Mouse (Mus musculus) forebrain, embryonic 14.5 days (tissue): ENCODE data around the gene Appl2. TPM values are rescaled to one million over a fixed set of nuclear protein-coding genes. Genes with fewer than 3 reads are reported as not detected.

Experiments
- ATAC-seq: fragments of 200-750 bp; cut with Nextera tagmentation; 2 replicates; pipeline ENCODE4 v1.8.0; 2017; ENCODE audit warnings: mild to moderate bottlenecking, moderate library complexity
- DNase-seq: peaks from one replicate; pipeline ENCODE4 v3.0.0-alpha.2; 2015; ENCODE audit warnings: low spot score
- H3K27ac ChIP-seq: fragments of 300-500 bp; sonication (generic); 2 replicates; pipeline ENCODE4 v1.5.1; 2014; ENCODE audit warnings: low read depth, mild to moderate bottlenecking, control low read depth, low read length, moderate library complexity
- H3K27me3 ChIP-seq: fragments of 300-500 bp; sonication (generic); replicated peaks from 2 replicates; pipeline ENCODE4 v1.6.1; 2014; ENCODE audit warnings: low read length, control low read depth, mixed read lengths; ENCODE audit not compliant: control insufficient read depth, insufficient read depth
- H3K36me3 ChIP-seq: fragments of 300-500 bp; sonication (generic); 2 replicates; pipeline ENCODE4 v1.6.1; 2014; ENCODE audit warnings: low read length, control low read depth; ENCODE audit not compliant: control insufficient read depth, insufficient read depth
- H3K4me1 ChIP-seq: fragments of 300-500 bp; sonication (generic); 2 replicates; pipeline ENCODE4 v1.6.1; 2014; ENCODE audit warnings: antibody characterized with exemption, low read length, control low read depth; ENCODE audit not compliant: control insufficient read depth, insufficient read depth
- H3K4me2 ChIP-seq: fragments of 300-500 bp; sonication (generic); 2 replicates; pipeline ENCODE4 v1.6.1; 2014; ENCODE audit warnings: mild to moderate bottlenecking, control low read depth, low read length
- H3K4me3 ChIP-seq: fragments of 300-500 bp; sonication (generic); 2 replicates; pipeline ENCODE4 v1.5.1; 2014; ENCODE audit warnings: low read depth, low read length, control low read depth
- H3K9ac ChIP-seq: fragments of 300-500 bp; sonication (generic); 2 replicates; pipeline ENCODE4 v1.6.1; 2014; ENCODE audit warnings: mild to moderate bottlenecking, low read length, control low read depth, moderate library complexity
- H3K9me3 ChIP-seq: fragments of 300-500 bp; sonication (generic); replicated peaks from 2 replicates; pipeline ENCODE4 v1.6.1; 2016; ENCODE audit warnings: low read length, control low read depth, mixed read lengths; ENCODE audit not compliant: control insufficient read depth
- WGBS: fragments of 180-500 bp; shearing (Covaris S2); extraction: QIAGEN DNeasy Blood & Tissue Kit; methylation state at CpG from one replicate; pipeline ENCODE4 v1.1.7; 2014; 5-methylcytosine and 5-hydroxymethylcytosine counted together
- polyA plus RNA-seq: library from polyadenylated mRNA; unstranded; fragments of >200 nt; fragmentation: Nextera tagmentation; extraction: Ambion mirVana; gene quantifications from 2 replicates; pipeline ENCODE4 v1.2.1, GENCODE M21; 2014

Appl2 gene
- polyA plus RNA-seq, 1 experiment from 2014 or later, result 20.2 TPM

DNA sequence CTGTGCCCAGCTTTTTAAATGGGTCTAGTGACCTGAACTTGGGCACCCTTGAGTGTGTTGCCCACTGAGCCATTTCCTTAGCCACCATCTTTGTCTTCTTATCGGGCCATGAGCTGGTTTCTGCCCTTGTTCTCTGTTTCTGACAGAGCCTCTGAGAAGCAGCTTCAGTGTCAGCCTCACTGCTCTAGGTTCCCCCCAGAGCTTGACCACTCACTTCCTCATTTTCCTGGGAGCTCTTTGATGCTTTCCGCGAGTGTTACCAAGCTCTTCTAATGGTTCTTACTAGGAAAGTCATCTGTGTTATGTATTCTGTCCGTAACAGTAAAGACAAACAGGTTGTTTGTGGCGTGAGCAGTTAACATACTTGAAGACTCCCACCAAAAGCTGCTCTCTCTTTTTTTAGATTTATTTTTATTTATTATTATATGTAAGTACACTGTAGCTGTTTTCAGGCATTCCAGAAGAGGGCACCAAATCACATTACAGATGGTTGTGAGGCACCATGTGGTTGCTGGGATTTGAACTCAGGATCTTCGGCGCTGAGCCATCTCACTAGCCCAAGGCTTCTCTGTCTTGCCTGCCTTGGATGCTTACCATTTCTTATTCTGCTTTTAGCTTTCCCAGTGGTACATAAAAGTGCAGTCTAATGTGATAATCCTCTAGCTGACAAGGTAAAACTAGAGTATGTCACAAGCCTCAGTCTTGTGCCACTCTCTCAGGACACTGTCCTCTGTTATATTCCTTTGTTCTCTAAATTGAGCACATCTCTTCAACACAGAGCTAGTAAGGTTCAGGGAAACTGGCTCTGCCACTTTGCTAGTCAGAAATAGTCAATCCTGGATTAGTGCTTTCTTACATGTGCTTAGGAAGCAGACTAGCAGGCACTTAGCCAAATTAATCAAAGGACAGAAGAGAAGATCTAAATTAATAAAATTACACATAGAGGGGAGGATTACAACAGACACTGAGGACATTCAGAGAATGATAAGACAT is 82.8 kb downstream of the Appl2 start:
- Histone ChIP-seq H3K36me3 (peaks cover 82% of the 10 kb centered on the region), H3K27me3 (no peaks in the 10 kb centered on the region), H3K27ac (no peak overlapping the region), H3K9ac (no peak overlapping the region), H3K4me2 (no peak overlapping the region), H3K4me3 (no peak overlapping the region), H3K9me3 (no peaks in the 10 kb centered on the region), H3K4me1 (no peaks in the 10 kb centered on the region)
- WGBS, result 96% methylated on average over 7 of the region's 7 CpGs
- ATAC-seq (no peak), DNase-seq (no peak)

DNA sequence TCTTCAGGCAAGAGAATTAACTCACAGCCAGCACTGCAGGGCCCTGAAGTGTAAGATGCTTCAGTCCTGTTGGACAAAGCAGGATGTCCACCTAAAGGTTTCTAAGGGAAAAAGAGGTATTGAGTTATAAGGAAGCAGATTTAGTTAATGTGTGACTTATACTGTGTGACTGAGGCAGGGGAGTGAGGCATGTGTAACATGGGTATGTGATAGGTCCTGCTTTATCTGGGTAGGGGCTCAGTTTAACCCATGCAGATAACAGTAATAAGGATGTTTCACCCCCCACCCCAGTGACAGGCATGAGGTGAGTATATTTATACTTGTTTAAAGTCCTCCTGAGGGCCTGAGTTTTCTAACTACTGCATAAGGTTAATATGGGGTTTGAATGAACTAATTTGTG is 85.5 kb downstream of the Appl2 start:
- ATAC-seq (no peak), DNase-seq (no peak)
- Histone ChIP-seq H3K27ac (no peak overlapping the region), H3K9ac (no peak overlapping the region), H3K36me3 (peaks cover 79% of the 10 kb centered on the region), H3K27me3 (no peaks in the 10 kb centered on the region), H3K4me1 (no peaks in the 10 kb centered on the region), H3K9me3 (no peaks in the 10 kb centered on the region), H3K4me2 (no peak overlapping the region), H3K4me3 (no peak overlapping the region)

Other genes with a start within 250 kb of the Appl2 start
- gene Aldh1l2, start 114.6 kb downstream of the Appl2 start, polyA plus RNA-seq, result 10.5 and 14.2 TPM in 2 replicates
- gene Washc4, start 105.0 kb downstream of the Appl2 start, polyA plus RNA-seq, result 22.3 and 25.8 TPM in 2 replicates
- 54.0 and 61.5 TPM in 2 replicates for gene 1500009L16Rik, start 74.1 kb upstream of the Appl2 start, polyA plus RNA-seq